Mouse (Mus musculus) cerebellum, postnatal 14 days (tissue): ENCODE results near the gene Clip2.

Source experiments
- DNase-seq, 2 experiments: peaks; one replicate each; pipeline ENCODE4 v3.0.0; 2021; ENCODE audit warnings: mixed read lengths in 2 of 2

Gene Clip2

DNA sequence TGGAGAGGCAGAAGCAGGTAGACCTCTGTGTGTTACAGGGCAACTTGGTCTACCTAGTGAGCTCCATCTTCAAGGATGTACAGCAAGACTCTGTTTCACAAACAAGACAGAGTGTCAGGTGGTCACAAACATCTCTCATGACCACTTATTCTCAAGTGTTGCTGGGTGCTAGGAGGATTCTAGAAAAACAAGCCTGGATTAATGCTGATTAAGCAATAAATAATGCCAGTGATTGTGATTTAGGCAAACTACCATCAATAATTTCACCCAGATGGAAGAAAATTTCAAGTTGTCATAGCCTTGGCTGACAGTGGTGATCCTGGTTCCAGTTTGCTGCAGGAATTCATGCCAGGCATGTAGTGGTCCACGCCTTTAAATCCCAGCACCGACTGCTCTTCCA lies 12.0 kb upstream of the Clip2 start:
- DNase-seq, result no peak

DNA sequence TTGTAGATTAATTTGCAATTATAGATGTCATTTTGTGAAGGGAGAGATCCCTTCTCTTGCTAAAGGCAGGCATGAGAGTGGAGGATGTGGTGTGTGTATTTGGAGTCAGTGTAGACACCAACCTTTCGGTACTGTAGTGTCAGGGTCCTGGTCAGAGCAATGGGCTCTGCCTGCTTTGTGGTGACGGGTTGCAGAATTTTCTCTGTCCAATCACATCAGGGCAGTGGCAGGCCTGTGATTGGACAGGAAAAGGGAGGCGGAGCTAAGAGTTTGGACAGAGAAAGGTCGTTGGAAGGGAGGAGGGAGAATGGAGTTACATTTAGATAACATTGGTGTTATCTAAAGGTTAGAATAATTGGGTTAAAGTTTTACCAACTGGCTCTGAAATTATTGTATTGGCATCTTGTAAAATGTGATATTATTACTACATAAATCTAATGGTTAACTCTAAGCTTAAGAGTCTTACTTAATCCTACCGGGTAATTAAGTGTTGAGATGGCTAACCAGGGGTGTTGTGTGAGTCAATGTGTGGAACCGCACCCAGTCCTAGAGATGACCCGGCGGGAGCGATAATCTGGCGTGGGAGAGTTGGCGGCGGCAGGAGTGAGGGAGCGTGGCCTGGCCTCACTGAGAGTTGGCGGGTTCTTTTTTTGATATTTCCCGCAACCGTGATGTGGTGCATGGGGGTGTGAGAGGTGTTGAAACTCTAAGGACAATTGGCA lies 8.4 kb upstream of the Clip2 start:
- DNase-seq, result no peak

DNA sequence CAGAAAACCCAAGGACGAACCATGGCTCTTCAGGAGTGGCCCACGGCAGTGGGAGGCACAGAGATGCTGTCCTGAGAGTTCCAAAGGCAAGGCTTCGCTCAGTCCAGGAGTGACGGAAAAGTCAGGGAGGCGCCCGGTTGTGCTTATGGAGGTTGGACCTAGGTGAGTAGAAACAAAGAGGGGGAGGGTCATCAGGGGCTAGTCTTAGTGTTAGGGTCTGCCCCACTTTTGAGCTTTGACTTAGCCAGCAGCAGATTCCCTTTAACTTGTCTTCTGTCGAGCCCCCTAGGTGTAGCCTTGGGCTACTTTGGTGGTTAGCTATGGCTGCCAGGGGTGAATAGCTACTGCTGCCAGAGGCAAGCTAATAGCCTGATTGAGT lies 7.8 kb upstream of the Clip2 start, which contains the start of gene Syna:
Gene Syna, minus strand, starts transcription at position 101 of the 379 bp plus-strand sequence.
- no peak for DNase-seq

DNA sequence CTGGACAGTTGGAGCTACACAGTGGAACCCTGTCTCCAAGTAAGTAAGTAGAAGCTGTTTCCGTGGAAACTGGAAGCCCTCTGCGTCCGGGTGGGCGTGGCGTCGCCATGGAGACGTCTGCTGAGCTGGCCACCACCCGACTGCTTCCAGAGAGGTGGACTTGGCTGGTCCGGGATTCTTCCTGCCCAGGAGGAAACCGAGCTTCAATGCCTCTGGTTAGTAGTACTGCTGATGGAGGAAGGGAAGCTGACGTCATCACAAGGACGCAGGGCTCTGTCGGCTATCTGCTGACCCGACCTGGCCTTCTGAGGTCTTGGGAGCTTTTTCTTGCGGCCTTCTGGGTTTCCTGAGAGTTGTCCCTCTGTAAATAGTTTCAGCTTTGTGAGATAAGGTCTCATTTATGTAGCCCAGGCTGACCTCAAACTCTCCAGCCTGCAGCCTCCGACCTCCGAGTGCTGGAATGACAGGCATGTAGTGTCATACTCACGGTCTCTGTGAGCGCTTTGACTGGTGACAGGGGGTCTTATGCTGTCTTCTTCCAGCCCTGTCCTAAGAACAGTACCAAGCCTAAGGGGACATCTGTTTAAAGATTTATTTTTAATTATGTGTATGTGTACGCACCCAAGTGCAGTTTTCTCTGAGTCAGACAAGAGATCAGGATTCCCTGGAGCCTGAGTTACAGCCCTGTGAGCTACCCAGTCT lies 3.4 kb upstream of the Clip2 start:
- DNase-seq, result peak; percentile 69 to 78

DNA sequence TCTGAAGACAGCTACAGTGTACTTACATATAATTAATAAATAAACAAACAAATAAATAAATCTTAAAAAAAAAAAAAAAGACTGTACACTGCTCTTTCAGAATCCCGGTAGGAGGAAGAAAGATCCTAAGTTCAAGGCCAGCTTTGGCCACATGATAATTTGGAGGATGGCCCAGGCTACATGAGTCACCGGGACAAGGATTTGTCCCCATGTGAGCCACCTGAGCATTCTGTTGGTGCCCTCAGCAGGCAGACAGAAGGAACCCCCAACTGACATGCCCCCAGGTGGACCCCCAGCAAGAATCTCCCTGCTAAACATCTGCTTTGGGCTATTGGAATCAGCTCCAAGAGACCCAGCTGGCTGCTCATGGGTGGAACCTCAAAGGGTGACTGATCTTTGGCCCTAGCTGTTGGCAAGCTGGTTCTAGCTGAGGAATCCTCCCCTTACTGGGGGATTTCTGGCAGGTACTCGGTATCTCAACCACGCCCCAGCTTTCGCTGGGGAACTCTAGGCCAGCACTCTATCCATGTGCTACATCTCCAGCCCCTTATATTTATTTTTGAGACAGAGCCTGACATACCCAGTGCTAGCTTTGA lies 1.8 kb upstream of the Clip2 start:
- no peak for DNase-seq

DNA sequence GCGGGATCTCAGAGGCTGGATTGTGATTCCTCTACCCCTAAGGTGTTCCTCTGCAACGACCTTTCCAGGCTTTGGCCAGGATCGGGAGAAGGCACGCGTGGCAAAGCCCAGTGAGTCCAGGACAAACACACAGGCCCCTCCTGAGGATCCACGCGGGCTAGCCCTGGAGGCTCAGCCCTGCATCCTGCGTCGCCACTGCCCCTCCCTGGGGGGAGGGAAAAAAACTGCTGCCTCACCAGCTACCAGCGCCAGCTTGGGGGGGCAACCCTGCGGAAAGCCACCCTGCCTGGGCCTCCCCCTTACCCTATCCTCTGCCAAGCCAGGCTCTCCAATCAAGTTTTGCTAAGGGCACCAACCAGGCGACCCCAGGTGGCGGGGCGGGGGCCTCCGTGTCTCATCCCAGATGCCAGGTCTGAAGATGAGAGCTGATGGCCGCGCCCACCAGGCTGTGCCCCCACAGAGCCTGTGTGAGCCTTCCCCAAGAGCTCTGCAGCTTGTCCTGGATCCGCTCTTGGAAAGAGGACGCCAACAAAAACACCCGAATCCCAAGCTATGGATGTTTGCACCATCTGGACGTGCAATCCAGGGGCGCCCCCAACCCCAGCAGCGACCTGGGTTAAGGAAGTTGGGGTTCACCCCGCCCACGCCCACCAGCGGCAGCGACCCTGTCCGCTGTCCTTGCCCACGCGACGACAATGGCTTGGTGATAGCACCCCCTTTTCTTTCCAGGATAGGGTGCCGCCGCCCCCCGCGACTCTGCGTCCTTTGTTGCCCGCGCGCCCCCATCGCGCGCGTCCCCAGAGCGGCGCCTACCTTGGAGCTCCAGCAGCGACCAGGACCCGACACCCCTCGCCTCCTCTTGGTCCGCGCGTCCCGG lies 763 bp downstream of the Clip2 start:
- DNase-seq, result peak; percentile 68 to 76

DNA sequence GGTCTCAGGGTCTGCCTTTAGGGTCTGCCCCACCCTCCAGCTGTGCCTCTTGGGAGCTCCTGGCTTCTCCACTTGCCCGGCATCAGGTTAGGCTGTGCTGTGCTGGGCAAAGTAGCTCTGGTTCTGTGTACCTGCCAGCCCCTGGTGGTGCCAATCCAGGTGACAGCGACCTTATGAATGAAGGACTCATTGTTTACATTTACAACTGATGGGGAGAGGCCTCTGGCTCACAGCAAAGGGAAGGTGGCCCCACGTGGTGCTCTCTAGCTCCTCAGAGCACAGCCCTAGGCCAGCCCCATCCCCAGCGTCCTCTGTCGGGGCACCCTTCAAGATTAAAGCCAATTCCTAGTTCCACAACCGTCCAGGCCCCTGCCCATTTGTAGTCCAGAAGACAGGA lies 1.4 kb downstream of the Clip2 start:
- peak in 1 of 2 experiments; percentile 36 for DNase-seq

DNA sequence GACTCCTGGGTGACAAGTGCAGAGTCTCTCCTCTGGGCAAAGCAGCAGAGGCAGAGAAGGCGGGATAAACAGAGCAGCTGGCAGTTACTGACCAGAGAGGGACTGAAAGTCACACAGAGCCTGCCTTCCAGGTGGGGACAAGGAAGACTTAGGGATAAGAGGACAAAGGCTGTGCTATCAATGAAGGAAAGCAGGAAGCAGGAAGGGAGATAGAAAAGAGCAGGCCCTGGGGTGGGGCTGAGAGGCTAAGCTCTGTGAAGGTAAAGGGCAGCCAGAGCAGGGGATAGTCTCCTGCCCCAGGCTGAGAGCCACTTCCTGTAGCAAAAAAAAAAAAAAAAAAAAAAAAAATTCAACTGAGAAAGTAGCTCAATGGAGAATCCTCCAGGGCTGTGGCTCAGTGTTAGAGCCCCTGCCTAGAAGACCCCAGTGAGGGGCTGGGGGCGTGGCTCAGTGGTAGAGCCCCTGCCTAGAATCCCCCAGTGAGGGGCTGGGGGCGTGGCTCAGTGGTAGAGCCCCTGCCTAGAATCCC lies 2.5 kb downstream of the Clip2 start:
- no peak for DNase-seq

DNA sequence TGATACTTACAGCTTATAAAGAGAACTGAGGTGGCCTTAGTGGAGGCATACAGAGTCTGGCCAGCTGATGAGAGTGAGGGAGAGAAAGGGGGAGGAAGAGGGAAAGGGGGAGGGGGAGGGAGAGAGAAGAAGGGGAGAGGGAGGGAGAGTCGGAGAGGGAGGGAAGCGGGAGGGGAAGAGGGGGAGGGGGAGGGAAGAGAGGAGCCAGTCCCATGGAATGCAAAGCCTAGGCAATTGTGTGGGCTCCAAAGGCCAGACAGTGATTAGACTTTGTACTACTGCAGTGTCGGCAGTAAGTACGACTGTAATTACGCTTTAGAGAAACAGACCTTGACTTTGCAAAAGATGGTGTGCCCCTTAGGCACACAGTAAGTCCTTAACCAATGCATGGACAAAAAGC lies 3.9 kb downstream of the Clip2 start:
- DNase-seq, result no peak

DNA sequence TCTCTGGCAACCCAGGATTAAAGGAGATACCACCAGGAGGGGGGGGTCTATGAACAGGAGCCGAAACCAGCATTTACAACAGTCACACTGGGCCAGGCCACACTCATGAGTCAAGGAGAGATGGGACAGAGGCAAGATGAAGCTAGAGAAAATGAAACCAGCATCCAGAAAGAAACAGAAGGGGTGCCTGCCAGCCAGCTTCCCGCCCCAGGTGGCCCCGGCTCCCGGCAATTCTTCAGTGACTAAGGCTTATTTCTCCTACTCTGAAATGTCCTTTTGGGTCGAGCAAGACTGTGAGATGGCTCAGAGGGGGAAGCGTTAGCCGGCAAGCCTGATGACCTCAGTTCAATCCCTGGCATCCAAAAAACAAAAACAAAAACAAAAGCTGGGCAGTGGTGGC lies 5.4 kb downstream of the Clip2 start:
- DNase-seq, result no peak

DNA sequence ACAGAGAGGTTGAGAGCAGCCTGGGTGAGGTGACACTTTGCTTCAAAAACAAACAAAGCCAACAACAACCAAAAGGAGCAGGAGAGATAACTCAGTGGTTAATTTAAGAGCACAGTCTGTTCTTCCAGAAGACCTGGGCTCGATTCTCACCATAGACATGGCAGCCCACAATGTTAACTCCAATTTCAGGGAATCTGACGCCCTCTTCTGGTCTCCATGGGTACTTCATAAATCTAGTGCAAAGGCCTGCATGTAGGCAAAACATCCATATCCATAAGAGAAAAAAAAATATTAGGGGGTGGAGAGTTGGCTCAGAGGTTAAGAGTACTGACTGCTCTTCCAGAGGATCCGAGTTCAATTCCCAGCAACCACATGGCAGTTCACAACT lies 7.0 kb downstream of the Clip2 start:
- peak in 1 of 2 experiments; percentile 57 for DNase-seq

DNA sequence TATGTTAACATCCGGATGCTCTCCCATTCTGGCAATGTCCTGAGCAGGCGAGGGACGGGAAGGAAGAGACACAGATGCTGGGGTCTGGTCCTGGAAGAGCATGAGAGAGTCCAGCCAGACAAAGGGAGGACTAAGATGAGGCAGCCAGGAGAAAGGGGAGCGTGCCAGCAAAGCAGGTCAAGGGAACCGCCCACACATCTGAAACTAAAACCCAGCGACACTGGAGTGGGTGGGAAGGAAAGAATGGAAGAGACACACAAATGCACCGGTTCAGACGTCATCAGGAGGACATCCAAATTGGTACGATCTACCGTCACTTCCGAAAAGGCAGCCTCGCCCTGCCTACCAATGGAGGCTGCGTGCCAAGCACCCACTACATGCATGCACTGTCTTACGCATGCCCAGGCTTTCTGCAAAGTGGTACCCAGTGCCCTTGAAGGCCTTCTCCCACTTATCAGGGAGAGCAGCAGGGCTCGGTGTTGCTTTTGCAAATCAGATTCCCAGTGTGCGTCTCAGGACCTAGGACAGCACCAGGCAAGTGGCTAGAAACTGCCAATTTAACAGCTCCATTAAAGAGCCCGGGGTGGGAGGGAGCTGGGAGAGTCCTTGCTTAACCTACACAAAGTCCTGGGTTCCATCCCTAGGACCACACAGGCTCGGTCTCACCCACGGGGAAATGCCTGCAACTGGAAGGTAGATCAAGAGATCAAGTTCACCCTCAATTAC lies 7.6 kb downstream of the Clip2 start:
- peak; percentile 52 to 59 for DNase-seq

DNA sequence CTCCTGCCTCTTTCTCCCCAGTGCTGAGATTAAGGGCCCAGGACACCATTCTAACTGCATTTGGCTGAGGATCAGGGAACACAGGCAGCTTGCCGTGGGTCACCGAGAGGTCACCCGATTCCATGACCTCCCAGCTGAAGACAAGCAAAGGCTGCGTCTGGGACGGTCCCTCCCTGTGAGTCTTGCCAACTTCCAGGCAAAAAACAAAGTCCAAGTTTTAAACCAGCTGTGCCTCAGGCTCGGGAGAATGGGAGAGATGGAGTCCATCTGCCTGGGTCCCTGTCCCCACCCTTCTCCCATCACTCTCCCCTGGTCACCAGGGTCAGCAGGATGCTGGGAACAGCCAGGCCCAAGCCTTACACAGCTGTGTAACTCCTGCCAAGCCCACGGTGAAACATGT lies 10.6 kb downstream of the Clip2 start:
- DNase-seq, result no peak

DNA sequence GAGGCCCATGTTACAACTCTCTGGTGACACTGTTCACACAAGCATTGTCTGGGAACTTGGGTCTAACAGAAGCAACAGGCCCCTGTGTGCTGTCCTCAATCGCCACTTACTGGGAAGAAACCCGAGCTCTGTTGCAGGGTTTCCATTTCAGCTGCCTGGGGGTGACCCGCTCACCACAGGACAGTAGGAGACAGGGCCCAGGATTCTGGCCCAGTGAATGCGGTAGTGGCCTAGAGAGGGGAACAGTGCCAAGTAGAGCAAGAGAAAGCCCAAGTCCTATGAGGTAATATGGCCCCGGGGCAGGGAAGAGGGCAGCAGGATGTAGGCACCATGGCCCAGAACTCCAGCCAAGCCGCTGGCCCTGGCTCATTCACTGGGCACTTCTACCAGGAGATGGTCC lies 11.4 kb downstream of the Clip2 start:
- DNase-seq, result peak in 1 of 2 experiments; percentile 34

DNA sequence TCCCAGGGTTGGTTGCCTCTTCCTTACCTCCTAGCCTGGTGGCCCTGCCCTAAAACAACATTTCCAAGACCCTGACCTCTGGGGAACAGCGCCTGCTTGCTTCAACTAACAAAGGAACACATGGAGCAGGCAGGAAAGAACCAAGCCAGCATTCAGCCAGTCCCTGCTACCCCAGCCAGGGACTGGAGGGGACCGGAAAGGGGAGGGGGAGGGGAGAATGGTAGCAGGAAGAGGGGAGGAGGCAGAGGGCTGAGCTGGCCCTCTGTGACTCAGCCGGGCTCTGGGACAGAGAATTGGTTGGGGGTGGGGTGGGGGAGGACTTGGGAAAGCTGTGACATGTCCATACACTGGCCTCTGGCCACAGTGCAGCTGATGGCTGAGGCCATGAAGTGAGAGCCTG lies 12.3 kb downstream of the Clip2 start:
- peak; percentile 45 to 55 for DNase-seq

DNA sequence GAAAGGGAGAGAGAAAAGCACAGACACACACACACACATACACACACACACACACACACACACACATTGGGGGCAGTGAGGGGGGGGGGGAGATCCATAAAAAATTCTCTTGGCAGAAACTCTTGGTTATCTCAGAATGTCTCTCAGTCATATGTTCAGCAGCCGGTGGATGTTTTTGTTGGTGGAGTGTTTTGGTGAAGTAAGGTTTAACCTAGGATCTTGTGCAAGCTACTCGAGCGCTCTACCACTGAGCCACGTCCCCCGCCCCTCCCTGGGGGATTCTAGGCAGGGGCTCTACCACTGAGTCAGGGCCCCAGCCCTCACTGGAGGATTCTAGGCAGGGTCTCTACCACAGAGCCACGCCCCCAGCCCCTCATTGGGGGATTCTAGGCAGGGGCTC lies 16.2 kb downstream of the Clip2 start:
- no peak for DNase-seq

DNA sequence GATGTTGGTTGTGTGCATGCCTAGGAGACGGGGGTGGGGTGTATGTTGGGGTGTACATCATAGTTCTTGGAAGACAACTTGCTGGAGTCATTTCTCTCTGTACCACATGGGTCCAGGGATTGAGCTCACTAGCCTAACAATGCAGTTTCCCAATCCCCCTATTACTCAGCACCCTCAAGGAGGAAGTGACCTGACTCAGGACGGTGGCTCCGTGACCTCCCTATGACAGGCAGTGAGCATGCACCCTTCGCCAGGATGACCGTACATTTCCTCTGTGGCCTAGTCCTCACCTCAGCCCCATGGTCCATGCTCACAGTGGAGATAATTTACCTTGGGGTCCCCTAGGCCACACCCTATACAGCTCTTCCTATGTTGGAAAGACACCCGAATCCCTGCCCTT lies 19.8 kb downstream of the Clip2 start:
- no peak for DNase-seq

DNA sequence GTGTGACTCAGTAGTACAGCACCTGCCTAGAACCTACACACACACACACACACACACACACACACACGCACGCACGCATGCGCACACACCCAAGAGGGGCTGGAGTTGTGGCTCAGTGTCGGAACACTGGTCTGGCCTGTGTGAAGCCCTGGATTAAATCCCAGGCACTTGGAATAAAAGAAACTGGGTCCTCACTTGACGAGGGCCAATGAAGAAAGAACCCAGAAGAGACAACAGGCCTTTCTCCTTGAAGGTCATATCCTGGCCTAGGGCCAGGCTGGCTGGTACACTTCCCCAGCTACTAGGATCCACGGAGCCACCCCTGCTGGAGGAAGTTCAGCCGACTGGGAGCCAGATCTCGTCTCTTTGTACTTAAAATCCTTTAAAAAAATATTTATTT lies 20.6 kb downstream of the Clip2 start:
- DNase-seq, result peak; percentile 56 to 59

DNA sequence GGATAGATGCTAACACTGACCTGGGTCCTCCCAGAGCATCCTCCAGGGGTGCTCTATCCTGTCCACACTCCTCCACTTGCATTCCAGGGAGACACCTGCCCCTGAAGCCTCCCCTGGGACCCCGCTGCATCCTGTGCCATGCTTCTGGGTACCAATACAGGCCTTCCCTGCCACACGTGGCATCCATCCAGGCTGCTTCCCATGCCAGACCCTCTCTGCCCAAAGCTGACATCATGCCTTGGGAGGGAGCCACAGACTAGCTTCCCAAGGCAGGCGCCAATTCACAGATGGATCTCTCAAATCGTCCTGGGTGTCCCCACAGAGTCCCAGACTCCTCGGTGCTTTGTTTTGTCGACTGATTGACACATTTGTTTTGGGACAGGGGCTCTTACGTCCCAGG lies 21.4 kb downstream of the Clip2 start:
- DNase-seq, result peak; percentile 98 to 99

DNA sequence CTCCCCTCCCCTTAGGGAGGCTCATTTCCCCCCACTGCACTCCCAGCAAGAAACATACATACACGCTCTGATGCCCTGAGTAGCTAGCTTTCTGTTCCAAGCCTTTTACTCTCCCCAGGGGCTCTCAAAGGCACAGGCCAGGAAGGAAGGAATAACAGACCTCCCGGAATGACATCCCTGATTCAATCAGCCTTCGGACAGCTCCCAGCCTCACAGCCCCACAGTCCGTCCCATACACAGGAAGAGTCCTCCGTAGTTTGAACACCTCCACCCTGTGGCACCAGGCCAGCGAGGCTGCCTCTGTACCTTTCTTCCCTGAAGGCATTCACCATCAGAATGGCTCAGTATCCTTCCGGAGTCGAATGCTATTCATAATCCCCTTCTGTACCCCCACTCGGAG lies 23.7 kb downstream of the Clip2 start:
- no peak for DNase-seq

DNA sequence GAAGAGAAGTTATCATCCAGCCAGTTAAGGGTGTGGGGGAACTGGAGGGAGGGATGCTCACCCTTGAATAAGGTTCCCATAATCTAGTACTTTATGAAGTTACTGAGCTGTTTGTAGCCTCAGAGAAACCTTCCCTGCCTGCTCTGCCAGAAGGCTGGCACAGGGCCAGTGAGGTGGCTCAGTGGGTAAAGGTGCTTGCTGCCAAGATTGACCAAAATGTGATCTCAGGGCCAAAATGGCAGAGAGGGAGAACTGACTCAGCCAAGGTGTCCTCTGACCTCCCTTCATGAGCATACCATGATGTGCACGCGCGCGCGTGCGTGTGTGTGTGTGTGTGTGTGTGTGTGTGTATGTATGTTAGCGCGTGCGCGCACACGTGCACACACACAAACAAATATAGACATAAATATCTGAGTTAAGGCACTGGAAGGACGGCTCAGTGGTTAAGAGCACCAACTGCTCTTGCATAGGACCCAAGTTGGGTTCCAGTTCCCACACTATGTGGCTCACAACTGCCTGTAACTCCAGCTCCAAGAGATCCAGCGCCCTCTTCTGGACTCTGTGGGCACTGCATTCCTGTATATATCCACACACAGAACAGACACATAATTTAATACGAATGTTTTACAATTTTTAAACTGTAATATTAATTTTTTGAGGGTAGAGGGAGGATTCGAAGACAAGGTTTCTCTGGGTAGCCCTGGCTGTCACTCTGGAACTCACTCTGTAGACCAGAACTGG lies 26.1 kb downstream of the Clip2 start:
- DNase-seq, result peak; percentile 64 to 65
